ENCODE assay signal across 8 mouse cellular contexts in genomic region chr11:119227591-119227990, GRCm38 (mm10). TPM values are rescaled to one million over a fixed set of nuclear protein-coding genes. Genes with fewer than 3 reads are reported as not detected.
DNase-seq lines count a peak whose midpoint lies in the region; ATAC-seq and TF ChIP-seq lines count a peak whose summit lies in the region.

No protein-coding gene starts in this region.

- H3K4me3 ChIP-seq in cerebellum, adult 2 months (replicated peaks; ENCODE audit: insufficient read depth, low read depth, low read length) = peak overlapping the region; percentile 74
- H3K4me3 ChIP-seq in thymus, adult 2 months (ENCODE audit: control insufficient read depth, insufficient read depth, low read length) = peak overlapping the region; percentile 63
- peak overlapping the region; percentile 63 for H3K4me3 ChIP-seq in liver, embryonic 13.5 days (replicated peaks)

- H3K4me2 ChIP-seq in liver, embryonic 13.5 days = peak overlapping the region; percentile 81

- peaks cover 26% of the 10 kb centered on the region for H3K4me1 ChIP-seq in cerebellum, adult 2 months (ENCODE audit: control insufficient read depth, insufficient read depth, low read length)
- H3K4me1 ChIP-seq in thymus, adult 2 months (replicated peaks; ENCODE audit: control insufficient read depth, insufficient read depth, low read length) = peaks cover 17% of the 10 kb centered on the region
- peaks cover 25% of the 10 kb centered on the region for H3K4me1 ChIP-seq in liver, embryonic 13.5 days (replicated peaks)

- no peak for TF ChIP-seq POLR2A in cerebellum, adult 2 months (IDR thresholded peaks at IDR 0.05; ENCODE audit: borderline replicate concordance, insufficient read depth, low read length)
- no peak for TF ChIP-seq POLR2A in thymus, adult 2 months (IDR thresholded peaks at IDR 0.05; ENCODE audit: control insufficient read depth, extremely low read depth, insufficient read depth, low read length, poor library complexity)

- H3K27me3 ChIP-seq in cerebellum, adult 2 months (ENCODE audit: control insufficient read depth, insufficient read depth, low read length) = no peaks in the 10 kb centered on the region
- peaks cover 5% of the 10 kb centered on the region for H3K27me3 ChIP-seq in thymus, adult 2 months (ENCODE audit: control insufficient read depth, insufficient read depth, low read length)
- H3K27me3 ChIP-seq in liver, embryonic 13.5 days = peaks cover 71% of the 10 kb centered on the region

- no peaks in the 10 kb centered on the region for H3K9me3 ChIP-seq in liver, embryonic 13.5 days (replicated peaks)

- DNase-seq in cerebellum, adult 2 months = no peak
- DNase-seq in thymus, adult 2 months = no peak
- DNase-seq in thymus, postnatal 4 days = no peak
- DNase-seq in liver, embryonic 13.5 days = no peak
- DNase-seq in testis, postnatal 10 days (ENCODE audit: low spot score) = peak; percentile 46
- no peak for DNase-seq in adrenal gland, postnatal 14 days

- ATAC-seq in cerebellum, adult (ENCODE audit: insufficient number of reproducible peaks, low FRiP score, low TSS enrichment) = no peak
- no peak for ATAC-seq in liver, embryonic 13.5 days (ENCODE audit: low read depth)
- ATAC-seq in frontal cortex, adult (ENCODE audit: low TSS enrichment) = no peak

- TF ChIP-seq CTCF in cerebellum, adult 2 months (IDR thresholded peaks at IDR 0.05; ENCODE audit: borderline replicate concordance, insufficient read depth, low read depth, low read length) = no peak
- TF ChIP-seq CTCF in thymus, adult 2 months (IDR thresholded peaks at IDR 0.05; ENCODE audit: borderline replicate concordance, control insufficient read depth, extremely low read depth, insufficient read depth, low read length, poor library complexity) = no peak

- WGBS in cerebellum, adult 2 months = under 1% methylated on average over 12 of the region's 12 CpGs
- 7% methylated on average over 12 of the region's 12 CpGs for WGBS in thymus, adult 2 months
- WGBS in liver, embryonic 13.5 days (ENCODE audit: insufficient replicate concordance) = 5% methylated on average over 12 of the region's 12 CpGs

- no peaks in the 10 kb centered on the region for H3K36me3 ChIP-seq in thymus, adult 2 months (ENCODE audit: control insufficient read depth, insufficient read depth, low read length)
- no peaks in the 10 kb centered on the region for H3K36me3 ChIP-seq in liver, embryonic 13.5 days

- peak overlapping the region; percentile 53 for H3K27ac ChIP-seq in cerebellum, adult 2 months (ENCODE audit: insufficient read depth, low read length)
- no peak overlapping the region for H3K27ac ChIP-seq in thymus, adult 2 months (ENCODE audit: control insufficient read depth, insufficient read depth, low read length)
- no peak overlapping the region for H3K27ac ChIP-seq in liver, embryonic 13.5 days

- peak overlapping the region; percentile 69 for H3K9ac ChIP-seq in liver, embryonic 13.5 days

RNA-seq across cellular contexts. Expression of gene Tbc1d16, which starts 0.7 kb away (rescaled TPM):
- 32.5 and 37.8 TPM in 2 replicates for polyA plus RNA-seq in cerebellum, adult 2 months (2012; rRNA removed)
- 10.8 and 12.0 TPM in 2 replicates for polyA plus RNA-seq in thymus, adult 2 months (2012; rRNA removed)
- polyA plus RNA-seq in liver, embryonic 13.5 days (2015; fragmentation: Nextera tagmentation; extraction: Ambion mirVana) = 1.5 and 1.6 TPM in 2 replicates
- 18.1 and 18.7 TPM in 2 replicates for total RNA-seq in adrenal gland, postnatal 14 days (2021)

RNA-seq across cellular contexts. Expression of gene Ccdc40, which starts 0.8 kb away (rescaled TPM):
- polyA plus RNA-seq in cerebellum, adult 2 months (2012; rRNA removed) = 1.9 and 2.4 TPM in 2 replicates
- 1.8 and 2.5 TPM in 2 replicates for polyA plus RNA-seq in thymus, adult 2 months (2012; rRNA removed)
- polyA plus RNA-seq in liver, embryonic 13.5 days (2015; fragmentation: Nextera tagmentation; extraction: Ambion mirVana) = 1.4 and 1.8 TPM in 2 replicates
- 0.44 and 0.45 TPM in 2 replicates for total RNA-seq in adrenal gland, postnatal 14 days (2021)

RNA-seq across cellular contexts. Expression of gene Gaa, which starts 40.1 kb away (rescaled TPM):
- 233 and 246 TPM in 2 replicates for polyA plus RNA-seq in cerebellum, adult 2 months (2012; rRNA removed)
- 80.0 and 94.8 TPM in 2 replicates for polyA plus RNA-seq in thymus, adult 2 months (2012; rRNA removed)
- 17.9 and 21.1 TPM in 2 replicates for polyA plus RNA-seq in liver, embryonic 13.5 days (2015; fragmentation: Nextera tagmentation; extraction: Ambion mirVana)
- 78.3 and 81.3 TPM in 2 replicates for total RNA-seq in adrenal gland, postnatal 14 days (2021)
